9 mouse cellular contexts compared by ENCODE assay signal in genomic region chr11:115231168-115231915, GRCm38 (mm10). TPM values are rescaled to one million over a fixed set of nuclear protein-coding genes. Genes with fewer than 3 reads are reported as not detected.
DNase-seq lines count a peak whose midpoint lies in the region; ATAC-seq and TF ChIP-seq lines count a peak whose summit lies in the region.
"Had no signal": no experiment of that assay in that cellular context is flagged by ENCODE, and none has a peak within 500 bp of the region (broad histone marks: within the 10 kb centered on the region; RNA-seq: fewer than 3 reads in every experiment).

No protein-coding gene starts in this region.

- peaks cover 86% of the 10 kb centered on the region for H3K4me1 ChIP-seq in forebrain, embryonic 13.5 days

- 58% methylated on average over 14 of the region's 14 CpGs for WGBS in forebrain, embryonic 13.5 days

- 0 out of 2 replicates have a peak, but pooled peaks cover 3% of the 10 kb centered on the region for H3K27me3 ChIP-seq in forebrain, embryonic 13.5 days
- H3K27me3 ChIP-seq: Patski had no signal

- no peak for TF ChIP-seq CTCF in layer of hippocampus, adult 2 months (conservative IDR thresholded peaks at IDR 0.05)

- DNase-seq in layer of hippocampus, adult 2 months (ENCODE audit: low spot score in 2 of 2), result no peak
- DNase-seq in layer of hippocampus, adult 9-11 months, result no peak
- DNase-seq in kidney, postnatal 36 days, result peak; percentile 62 to 71
- peak; percentile 69 to 79 for DNase-seq in thymus, adult 18-20 months
- no peak for DNase-seq in adrenal gland, adult 18-20 months (ENCODE audit: low spot score in 2 of 2)
- DNase-seq in right cerebral cortex, adult 18-20 months, result no peak
- no peak for DNase-seq in layer of hippocampus, postnatal 25 days (ENCODE audit: extremely low spot score in 1 of 2, low spot score in 1 of 2)

- H3K9ac ChIP-seq in forebrain, embryonic 13.5 days, result no peak overlapping the region

- H3K9me3 ChIP-seq in forebrain, embryonic 13.5 days (replicated peaks), result no peaks in the 10 kb centered on the region

- H3K27ac ChIP-seq in layer of hippocampus, adult 2 months, result peak overlapping the region; percentile 91
- H3K27ac ChIP-seq in forebrain, embryonic 13.5 days, result peak overlapping the region; percentile 68

- ATAC-seq in forebrain, embryonic 13.5 days, result no peak
- ATAC-seq: Patski had no signal

- H3K4me2 ChIP-seq in forebrain, embryonic 13.5 days, result peak overlapping the region; percentile 12; the same call in 1 of the 2 replicates

- no peak overlapping the region for H3K4me3 ChIP-seq in layer of hippocampus, adult 2 months
- no peak overlapping the region for H3K4me3 ChIP-seq in forebrain, embryonic 13.5 days

- no peaks in the 10 kb centered on the region for H3K36me3 ChIP-seq in forebrain, embryonic 13.5 days (ENCODE audit: poor library complexity, severe bottlenecking)

RNA-seq across cellular contexts. Expression of gene Grin2c, which starts 35.7 kb away (rescaled TPM):
- total RNA-seq in layer of hippocampus, adult 2 months (2021), result 10 to 100 TPM; 47.4 to 47.5 TPM
- polyA plus RNA-seq in forebrain, embryonic 13.5 days (2015; fragmentation: Nextera tagmentation; extraction: Ambion mirVana), result 0.04 TPM in 1 of 2 replicates, not detected in the other
- total RNA-seq in adrenal gland, adult 18-20 months (2021), result 10 to 100 TPM in 1 of 2 experiments, 1 to 10 TPM in 1; 2.2 to 10.6 TPM
- total RNA-seq in layer of hippocampus, postnatal 25 days (2021), result 10 to 100 TPM; 47.3 to 47.4 TPM
- polyA plus RNA-seq: Patski had no signal

RNA-seq across cellular contexts. Expression of gene Nat9, which starts 43.7 kb away (rescaled TPM):
- 10 to 100 TPM; 20.5 to 20.6 TPM for total RNA-seq in layer of hippocampus, adult 2 months (2021)
- 18.2 and 20.3 TPM in 2 replicates for polyA plus RNA-seq in forebrain, embryonic 13.5 days (2015; fragmentation: Nextera tagmentation; extraction: Ambion mirVana)
- 10 to 100 TPM; 26.2 to 27.6 TPM for total RNA-seq in adrenal gland, adult 18-20 months (2021)
- total RNA-seq in layer of hippocampus, postnatal 25 days (2021), result 10 to 100 TPM; 16.6 to 21.3 TPM

RNA-seq across cellular contexts. Expression of gene Tmem104, which starts 44.1 kb away (rescaled TPM):
- 10 to 100 TPM; 18.1 to 20.1 TPM for total RNA-seq in layer of hippocampus, adult 2 months (2021)
- polyA plus RNA-seq in forebrain, embryonic 13.5 days (2015; fragmentation: Nextera tagmentation; extraction: Ambion mirVana), result 7.8 and 9.2 TPM in 2 replicates
- total RNA-seq in adrenal gland, adult 18-20 months (2021), result 10 to 100 TPM; 20.3 to 20.7 TPM
- 10 to 100 TPM; 19.0 to 19.4 TPM for total RNA-seq in layer of hippocampus, postnatal 25 days (2021)

RNA-seq across cellular contexts. Expression of gene Fdxr, which starts 45.5 kb away (rescaled TPM):
- 10 to 100 TPM; 22.4 to 22.5 TPM for total RNA-seq in layer of hippocampus, adult 2 months (2021)
- polyA plus RNA-seq in forebrain, embryonic 13.5 days (2015; fragmentation: Nextera tagmentation; extraction: Ambion mirVana), result 19.7 and 20.5 TPM in 2 replicates
- total RNA-seq in adrenal gland, adult 18-20 months (2021), result 1,000 to 10,000 TPM; 1,063 to 1,343 TPM
- total RNA-seq in layer of hippocampus, postnatal 25 days (2021), result 10 to 100 TPM; 18.6 to 21.2 TPM

Comparison
In these comparisons a context has a peak if more than half of its experiments do, and no peak if none do; other contexts are left out.
1. DNase-seq: peak in kidney, postnatal 36 days (2 of 2) and thymus, adult 18-20 months (2 of 2); none in layer of hippocampus, adult 2 months (0 of 2), layer of hippocampus, adult 9-11 months (single experiment), adrenal gland, adult 18-20 months (0 of 2), right cerebral cortex, adult 18-20 months (single experiment) and layer of hippocampus, postnatal 25 days (0 of 2).
2. RNA of gene Grin2c, which starts 35.7 kb away (total RNA-seq): 47.4 to 47.5 TPM in layer of hippocampus, adult 2 months and 47.3 to 47.4 TPM in layer of hippocampus, postnatal 25 days; 2.2 to 10.6 TPM in adrenal gland, adult 18-20 months; every median in the first group is over 4 times any median in the second.